Mouse (Mus musculus) G1E-ER4 (cell line): ENCODE measurements around the gene Syt5. TPM values are rescaled to one million over a fixed set of nuclear protein-coding genes. Genes with fewer than 3 reads are reported as not detected.
A peak's percentile ranks its signal among the peaks of the same experiment; 100 is the strongest.

Experiments
- GATA1 ChIP-seq: IDR thresholded peaks from one replicate; pipeline ENCODE4 v1.8.0; 2012; ENCODE audit warnings: low read length, inconsistent platforms
- polyA plus RNA-seq: library from polyadenylated mRNA; stranded (reverse); fragments of >175 nt; gene quantifications from 2 replicates; pipeline ENCODE4 v1.2.3, GENCODE M21; 2012

Gene Syt5
- polyA plus RNA-seq, 1 experiment, result not detected

- no peak for TF ChIP-seq GATA1
These were observed 42.5 kb downstream of the Syt5 start for GRCm38 (mm10) chr7:4504646-4505435.

- no peak for TF ChIP-seq GATA1
These were observed 43.5 kb downstream of the Syt5 start for GRCm38 (mm10) chr7:4503858-4504257.

- no peak for TF ChIP-seq GATA1
These were observed 44.2 kb downstream of the Syt5 start for GRCm38 (mm10) chr7:4503100-4503499.

- TF ChIP-seq GATA1, result peak; percentile 90
These were observed 44.8 kb downstream of the Syt5 start for GRCm38 (mm10) chr7:4502421-4503090.

- TF ChIP-seq GATA1, result no peak
These were observed 45.6 kb downstream of the Syt5 start, which contains the start of gene Ppp1r12c for GRCm38 (mm10) chr7:4501558-4502397. TSS of gene Ppp1r12c (minus strand) at chr7:4501680.

- TF ChIP-seq GATA1, result no peak
These were observed 46.4 kb downstream of the Syt5 start for GRCm38 (mm10) chr7:4500892-4501471.

- TF ChIP-seq GATA1, result no peak
These were observed 48.3 kb downstream of the Syt5 start for GRCm38 (mm10) chr7:4499034-4499433.

GRCm38 (mm10) chr7:4498251-4498650 is 49.1 kb downstream of the Syt5 start:
- TF ChIP-seq GATA1, result no peak

GRCm38 (mm10) chr7:4497271-4497903 is 50.0 kb downstream of the Syt5 start:
- no peak for TF ChIP-seq GATA1

GRCm38 (mm10) chr7:4496468-4496867 is 50.9 kb downstream of the Syt5 start:
- no peak for TF ChIP-seq GATA1

GRCm38 (mm10) chr7:4493991-4494390 is 53.4 kb downstream of the Syt5 start:
- TF ChIP-seq GATA1, result no peak

- no peak for TF ChIP-seq GATA1
These were observed 54.8 kb downstream of the Syt5 start for GRCm38 (mm10) chr7:4492284-4493224.

- TF ChIP-seq GATA1, result no peak
These were observed 56.0 kb downstream of the Syt5 start for GRCm38 (mm10) chr7:4491308-4491707.

Other genes starting within 250 kb of the Syt5 start
- gene Ncr1, start 209.8 kb downstream of the Syt5 start, polyA plus RNA-seq, result not detected in 2 replicates
- gene Gp6, start 149.8 kb downstream of the Syt5 start, polyA plus RNA-seq, result not detected in 2 replicates
- gene Rdh13, start 101.9 kb downstream of the Syt5 start, polyA plus RNA-seq, result 7.2 and 8.9 TPM in 2 replicates
- not detected in 2 replicates for gene Eps8l1, start 86.9 kb downstream of the Syt5 start, polyA plus RNA-seq
- 166 and 206 TPM in 2 replicates for gene Ppp1r12c, start 45.9 kb downstream of the Syt5 start, polyA plus RNA-seq
- 0.11 and 0.14 TPM in 2 replicates for gene Tnnt1, start 31.2 kb downstream of the Syt5 start, polyA plus RNA-seq
- 0.81 and 1.2 TPM in 2 replicates for gene Tnni3, start 23.3 kb downstream of the Syt5 start, polyA plus RNA-seq
- 0.03 TPM in 1 of 2 replicates, not detected in the other for gene Dnaaf3, start 15.1 kb downstream of the Syt5 start, polyA plus RNA-seq
- gene Ptprh, start 56.5 kb upstream of the Syt5 start, polyA plus RNA-seq, result not detected in 2 replicates
- 2.8 and 3.7 TPM in 2 replicates for gene Tmem86b, start 83.9 kb upstream of the Syt5 start, polyA plus RNA-seq
- gene Ppp6r1, start 111.5 kb upstream of the Syt5 start, polyA plus RNA-seq, result 272 and 281 TPM in 2 replicates
- 234 and 302 TPM in 2 replicates for gene Hspbp1, start 137.5 kb upstream of the Syt5 start, polyA plus RNA-seq
- gene Brsk1, start 143.1 kb upstream of the Syt5 start, polyA plus RNA-seq, result not detected in 2 replicates
- gene Tmem150b, start 177.7 kb upstream of the Syt5 start, polyA plus RNA-seq, result 0.04 TPM in 1 of 2 replicates, not detected in the other
- gene Kmt5c, start 192.6 kb upstream of the Syt5 start, polyA plus RNA-seq, result 474 and 610 TPM in 2 replicates
- 125 and 159 TPM in 2 replicates for gene Cox6b2, start 205.6 kb upstream of the Syt5 start, polyA plus RNA-seq
- not detected in 2 replicates for gene Fam71e2, start 223.8 kb upstream of the Syt5 start, polyA plus RNA-seq
- 0.51 and 0.60 TPM in 2 replicates for gene Il11, start 235.3 kb upstream of the Syt5 start, polyA plus RNA-seq
- 0.12 TPM in 1 of 2 replicates, not detected in the other for gene Tmem190, start 235.4 kb upstream of the Syt5 start, polyA plus RNA-seq
- gene Tmem238, start 242.1 kb upstream of the Syt5 start, polyA plus RNA-seq, result 128 and 187 TPM in 2 replicates
- gene Rpl28, start 245.3 kb upstream of the Syt5 start, polyA plus RNA-seq, result 12,006 and 12,218 TPM in 2 replicates